Mouse (Mus musculus): Measurements from ENCODE around the gene Sytl2.

Sytl2 gene

GRCm38 (mm10) chr7:90355995-90356394 lies 53.9 kb downstream of the Sytl2 start:
- in situ Hi-C loops (cut with MboI, MseI) = loop anchor here (10.0 kb wide), 1 partner anchor 61 kb away; no protein-coding TSS in a partner anchor

GRCm38 (mm10) chr7:90362788-90363187 lies 60.7 kb downstream of the Sytl2 start:
- in situ Hi-C loops (cut with MboI, MseI) = no loop called here

- in situ Hi-C loops (cut with MboI, MseI) = no loop called here
These were observed 68.2 kb downstream of the Sytl2 start for GRCm38 (mm10) chr7:90370071-90370851.

- in situ Hi-C loops (cut with MboI, MseI) = no loop called here
These were observed 70.8 kb downstream of the Sytl2 start for GRCm38 (mm10) chr7:90372804-90373203.

- in situ Hi-C loops (cut with MboI, MseI) = no loop called here
These were observed 82.4 kb downstream of the Sytl2 start for GRCm38 (mm10) chr7:90384411-90384810.

GRCm38 (mm10) chr7:90386885-90387459 lies 84.9 kb downstream of the Sytl2 start:
- in situ Hi-C loops (cut with MboI, MseI) = no loop called here

- in situ Hi-C loops (cut with MboI, MseI) = no loop called here
These were observed 87.7 kb downstream of the Sytl2 start for GRCm38 (mm10) chr7:90389765-90390164.

GRCm38 (mm10) chr7:90395073-90395472 lies 93.0 kb downstream of the Sytl2 start:
- in situ Hi-C loops (cut with MboI, MseI) = no loop called here

- in situ Hi-C loops (cut with MboI, MseI) = no loop called here
These were observed 93.9 kb downstream of the Sytl2 start for GRCm38 (mm10) chr7:90395928-90396327.

GRCm38 (mm10) chr7:90409934-90410333 lies 107.9 kb downstream of the Sytl2 start:
- in situ Hi-C loops (cut with MboI, MseI) = loop anchor here (10.0 kb wide), 1 partner anchor 935 kb away; no protein-coding TSS in a partner anchor

GRCm38 (mm10) chr7:90426020-90427001 lies 124.3 kb downstream of the Sytl2 start, which contains the start of gene Ccdc89:
Gene Ccdc89, plus strand, starts transcription at chr7:90426577.
- in situ Hi-C loops (cut with MboI, MseI) = loop anchor here (25.0 kb wide), 1 partner anchor 439 kb away; the partner anchor contains the start of gene Eed

GRCm38 (mm10) chr7:90427006-90427405 lies 125.0 kb downstream of the Sytl2 start:
- in situ Hi-C loops (cut with MboI, MseI) = loop anchor here (25.0 kb wide), 1 partner anchor 440 kb away; the partner anchor contains the start of gene Eed

GRCm38 (mm10) chr7:90432221-90432620 lies 130.2 kb downstream of the Sytl2 start:
- in situ Hi-C loops (cut with MboI, MseI) = loop anchor here (25.0 kb wide), 1 partner anchor 445 kb away; the partner anchor contains the start of gene Eed

GRCm38 (mm10) chr7:90440044-90440443 lies 138.0 kb downstream of the Sytl2 start:
- in situ Hi-C loops (cut with MboI, MseI) = loop anchor here (25.0 kb wide), 1 partner anchor 453 kb away; the partner anchor contains the start of gene Eed

GRCm38 (mm10) chr7:90442070-90442469 lies 140.0 kb downstream of the Sytl2 start:
- in situ Hi-C loops (cut with MboI, MseI) = loop anchor here (25.0 kb wide), 1 partner anchor 455 kb away; the partner anchor contains the start of gene Eed

- in situ Hi-C loops (cut with MboI, MseI) = loop anchor here (25.0 kb wide), 1 partner anchor 455 kb away; the partner anchor contains the start of gene Eed
These were observed 140.5 kb downstream of the Sytl2 start, which contains the start of gene Crebzf for GRCm38 (mm10) chr7:90442518-90443080. Gene Crebzf, plus strand, starts transcription at chr7:90442729.

- in situ Hi-C loops (cut with MboI, MseI) = loop anchor here (25.0 kb wide), 1 partner anchor 456 kb away; the partner anchor contains the start of gene Eed
These were observed 141.3 kb downstream of the Sytl2 start for GRCm38 (mm10) chr7:90443101-90444091.

GRCm38 (mm10) chr7:90444206-90444605 lies 142.2 kb downstream of the Sytl2 start:
- in situ Hi-C loops (cut with MboI, MseI) = loop anchor here (25.0 kb wide), 1 partner anchor 457 kb away; the partner anchor contains the start of gene Eed

GRCm38 (mm10) chr7:90456149-90456844 lies 154.2 kb downstream of the Sytl2 start:
- in situ Hi-C loops (cut with MboI, MseI) = no loop called here

Data from regulatory T cell (primary cell).